Mouse (Mus musculus) intestine, embryonic 16.5 days (tissue): ENCODE results near the gene Tuba1b. TPM values are rescaled to one million over a fixed set of nuclear protein-coding genes. Genes with fewer than 3 reads are reported as not detected.
A peak's percentile ranks its signal among the peaks of the same experiment; 100 is the strongest.

ENCODE experiments used
- ATAC-seq: fragments of 200-750 bp; cut with Nextera tagmentation; 2 replicates; pipeline ENCODE4 v1.8.0; 2017; ENCODE audit warnings: moderate TSS enrichment, moderate library complexity
- H3K27ac ChIP-seq: fragments of 300-500 bp; sonication (generic); 2 replicates; pipeline ENCODE4 v1.5.1; 2014; ENCODE audit warnings: mild to moderate bottlenecking, low read length
- H3K27me3 ChIP-seq: fragments of 300-500 bp; sonication (generic); replicated peaks from 2 replicates; pipeline ENCODE4 v1.6.1; 2014; ENCODE audit warnings: low read length, control low read depth, mixed read lengths; ENCODE audit not compliant: control insufficient read depth, insufficient read depth
- H3K36me3 ChIP-seq: fragments of 300-500 bp; sonication (generic); 2 replicates; pipeline ENCODE4 v1.6.1; 2014; ENCODE audit warnings: low read length, control low read depth; ENCODE audit not compliant: control insufficient read depth, insufficient read depth
- H3K4me1 ChIP-seq: fragments of 300-500 bp; sonication (generic); 2 replicates; pipeline ENCODE4 v1.6.1; 2014; ENCODE audit warnings: low read length, control low read depth, mixed read lengths; ENCODE audit not compliant: control insufficient read depth, insufficient read depth
- H3K4me2 ChIP-seq: fragments of 300-500 bp; sonication (generic); 2 replicates; pipeline ENCODE4 v1.6.1; 2014; ENCODE audit warnings: low read depth, low read length, control low read depth
- H3K4me3 ChIP-seq: fragments of 300-500 bp; sonication (generic); 2 replicates; pipeline ENCODE4 v1.5.1; 2014; ENCODE audit warnings: mild to moderate bottlenecking, low read length
- H3K9ac ChIP-seq: fragments of 300-500 bp; sonication (generic); 2 replicates; pipeline ENCODE4 v1.6.1; 2014; ENCODE audit warnings: low read depth, low read length
- H3K9me3 ChIP-seq: fragments of 300-500 bp; sonication (generic); 2 replicates; pipeline ENCODE4 v1.6.1; 2016; ENCODE audit warnings: low read length, control low read depth; ENCODE audit not compliant: control insufficient read depth
- WGBS: fragments of 180-500 bp; shearing (Covaris S2); extraction: QIAGEN DNeasy Blood & Tissue Kit; methylation state at CpG from one replicate; pipeline ENCODE4 v1.1.7; 2014; 5-methylcytosine and 5-hydroxymethylcytosine counted together
- polyA plus RNA-seq: library from polyadenylated mRNA; unstranded; fragments of >200 nt; fragmentation: Nextera tagmentation; extraction: Ambion mirVana; gene quantifications from 2 replicates; pipeline ENCODE4 v1.2.1, GENCODE M21; 2015

Tuba1b gene
- polyA plus RNA-seq, 1 experiment from 2014 or later, result 1,322 TPM

DNA sequence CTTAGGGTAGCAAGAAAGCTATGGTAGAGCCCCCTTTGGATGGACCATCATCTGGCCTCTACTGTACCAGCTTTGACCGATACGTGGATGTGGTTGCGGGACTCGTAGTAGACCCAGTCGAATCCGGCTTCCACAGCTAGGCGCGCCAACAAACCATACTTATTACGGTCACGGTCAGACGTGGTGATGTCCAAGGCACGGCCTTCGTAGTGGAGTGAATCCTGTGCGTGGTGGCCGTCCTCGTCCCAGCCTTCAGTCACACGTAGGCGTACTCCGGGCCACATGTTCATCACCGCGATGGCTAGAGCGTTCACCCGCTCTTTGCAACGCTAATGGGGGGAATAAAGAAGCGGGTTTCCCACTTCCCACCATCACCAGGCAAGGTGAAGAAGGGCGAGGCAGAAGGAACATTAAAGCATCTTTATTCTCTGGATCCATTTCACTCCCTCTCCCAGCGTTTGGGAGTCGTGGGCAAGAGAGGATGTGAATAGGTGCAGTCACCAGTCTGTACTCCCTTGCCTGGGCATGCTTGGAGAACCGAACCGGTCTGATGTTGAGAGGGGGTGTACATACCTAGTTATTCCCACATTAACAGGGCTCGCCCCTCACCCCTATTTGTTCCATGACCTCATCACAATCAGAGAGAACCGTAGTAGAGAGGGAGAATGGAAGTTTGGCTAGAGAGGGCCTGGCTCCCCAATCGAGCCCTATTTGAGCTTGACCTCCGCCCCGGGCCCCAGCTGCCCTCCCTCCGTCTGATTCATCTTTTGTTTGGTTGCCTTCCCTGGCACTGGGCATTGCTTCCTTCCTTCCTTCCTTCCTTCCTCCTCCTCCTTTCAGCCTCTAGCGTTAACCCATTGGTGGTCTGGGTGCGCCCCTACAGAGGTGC, 39.4 kb downstream of the Tuba1b start:
- H3K4me1 ChIP-seq, result peaks cover 24% of the 10 kb centered on the region
- peaks cover 62% of the 10 kb centered on the region for H3K27me3 ChIP-seq
- ATAC-seq, result no peak
- WGBS, result 4% methylated on average over 38 of the region's 38 CpGs
- 0 out of 2 replicates have a peak overlapping the region, but pooled peaks have one; percentile 19 for H3K27ac ChIP-seq
- peak overlapping the region; percentile 62 for H3K4me3 ChIP-seq
- no peaks in the 10 kb centered on the region for H3K36me3 ChIP-seq
- H3K4me2 ChIP-seq, result peak overlapping the region; percentile 99
- H3K9me3 ChIP-seq, result no peaks in the 10 kb centered on the region
- peak overlapping the region; percentile 60 for H3K9ac ChIP-seq

DNA sequence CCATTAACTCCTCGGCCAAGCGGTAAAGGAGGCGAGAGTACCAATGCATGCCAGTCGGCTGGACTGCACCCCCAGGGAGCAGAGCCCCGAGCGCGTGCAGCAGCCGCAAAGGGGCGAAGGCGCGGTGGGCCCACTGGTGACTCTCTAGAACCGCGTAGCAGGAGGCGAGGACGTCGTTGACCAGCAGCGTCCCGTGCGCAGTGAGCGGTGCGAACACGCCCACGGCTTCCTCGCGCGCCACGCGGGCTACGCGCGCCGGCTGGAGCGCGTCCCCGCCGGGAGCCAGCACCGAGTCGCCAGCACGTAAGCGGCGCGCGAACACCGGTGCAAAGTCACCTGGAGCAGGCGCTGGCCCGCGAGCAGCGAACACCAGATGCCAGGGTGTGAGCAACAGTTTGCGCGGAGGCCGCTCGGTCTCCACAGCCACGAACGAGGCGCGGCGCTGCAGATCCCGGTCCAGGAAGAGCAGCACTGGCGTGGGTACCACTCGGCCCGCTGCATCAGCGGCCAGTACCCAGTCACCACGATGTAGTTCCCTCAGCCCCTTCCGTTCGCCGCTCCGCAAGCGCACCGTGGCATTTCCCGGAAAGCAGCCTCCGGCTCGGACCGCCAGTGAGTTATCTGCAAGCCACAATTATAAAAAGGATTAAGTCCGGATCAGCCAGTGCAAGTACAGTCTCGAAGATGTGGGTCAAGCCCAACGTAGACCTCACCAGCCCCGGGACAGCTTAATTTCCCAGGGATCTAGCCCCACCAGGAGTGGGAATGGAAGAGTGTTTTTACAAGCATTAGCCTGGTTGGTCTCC, 40.2 kb downstream of the Tuba1b start, which contains the start of gene Rhebl1:
TSS of gene Rhebl1 (minus strand) at position 601 of the 806 bp plus-strand sequence.
- Histone ChIP-seq H3K9ac (peak within 1 kb of the TSS; percentile 70), H3K4me2 (peak within 1 kb of the TSS; percentile 99), H3K4me1 (peaks cover 24% of the 10 kb centered on the region), H3K27me3 (peaks cover 58% of the 10 kb centered on the region), H3K27ac (no peak within 1 kb of the TSS), H3K9me3 (no peaks in the 10 kb centered on the region), H3K36me3 (no peaks in the 10 kb centered on the region), H3K4me3 (peak within 1 kb of the TSS; percentile 62)
- ATAC-seq, result 0 out of 2 replicates have a peak, but pooled peaks have one; percentile 15
- under 1% methylated on average over 77 of the region's 77 CpGs for WGBS

GRCm38 (mm10) chr15:98893036-98893435, 41.3 kb downstream of the Tuba1b start:
- no peak for ATAC-seq

GRCm38 (mm10) chr15:98891907-98892606, 42.3 kb downstream of the Tuba1b start:
- peaks cover 16% of the 10 kb centered on the region for H3K4me1 ChIP-seq
- no peak overlapping the region for H3K9ac ChIP-seq
- H3K36me3 ChIP-seq, result no peaks in the 10 kb centered on the region
- WGBS, result 37% methylated on average over 6 of the region's 6 CpGs
- no peak overlapping the region for H3K4me3 ChIP-seq
- peak; percentile 68 for ATAC-seq
- H3K27me3 ChIP-seq, result peaks cover 39% of the 10 kb centered on the region
- H3K4me2 ChIP-seq, result no peak overlapping the region
- H3K27ac ChIP-seq, result no peak overlapping the region
- no peaks in the 10 kb centered on the region for H3K9me3 ChIP-seq

More at GRCm38 (mm10) chr15:98893036-98893435, 41.3 kb downstream of the Tuba1b start:
- 62% methylated on average over 4 of the region's 4 CpGs for WGBS
- Histone ChIP-seq H3K36me3 (no peaks in the 10 kb centered on the region), H3K27ac (no peak overlapping the region), H3K4me1 (peaks cover 22% of the 10 kb centered on the region), H3K4me3 (no peak overlapping the region), H3K4me2 (no peak overlapping the region), H3K27me3 (peaks cover 49% of the 10 kb centered on the region), H3K9ac (no peak overlapping the region), H3K9me3 (no peaks in the 10 kb centered on the region)

DNA sequence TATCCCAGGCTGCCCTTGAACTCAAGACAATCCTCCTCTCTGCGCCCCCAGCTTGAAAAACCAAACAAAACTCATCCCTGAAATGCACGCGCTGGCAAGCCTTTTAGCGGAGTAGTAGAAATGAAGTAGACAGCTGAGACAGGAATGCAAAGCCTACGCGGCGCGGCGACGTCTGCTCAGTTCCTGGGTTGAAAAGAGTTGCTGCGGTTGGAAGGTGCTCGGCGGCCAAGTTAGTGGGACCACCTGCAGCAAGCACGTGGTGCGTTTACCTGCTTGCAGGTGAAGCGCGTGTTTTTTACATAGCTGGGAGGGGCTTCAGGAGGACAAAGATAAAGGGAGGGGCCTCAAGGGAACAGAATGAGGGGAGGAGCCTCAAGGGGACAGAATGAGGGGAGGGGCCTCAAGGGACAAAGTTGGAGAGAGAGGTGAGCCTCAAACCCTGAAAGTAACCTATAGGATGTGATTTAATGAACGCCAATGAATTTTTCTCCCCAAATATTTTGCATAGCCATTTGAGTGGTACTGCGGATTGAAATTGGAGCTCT, 43.1 kb downstream of the Tuba1b start:
- Histone ChIP-seq H3K36me3 (no peaks in the 10 kb centered on the region), H3K4me2 (peak overlapping the region; percentile 47), H3K27ac (no peak overlapping the region), H3K27me3 (peaks cover 34% of the 10 kb centered on the region), H3K4me3 (peak overlapping the region; percentile 33), H3K9me3 (no peaks in the 10 kb centered on the region), H3K9ac (peak overlapping the region; percentile 54), H3K4me1 (peaks cover 16% of the 10 kb centered on the region)
- ATAC-seq, result peak; percentile 29; the same call in 1 of the 2 replicates
- 12% methylated on average over 19 of the region's 19 CpGs for WGBS

DNA sequence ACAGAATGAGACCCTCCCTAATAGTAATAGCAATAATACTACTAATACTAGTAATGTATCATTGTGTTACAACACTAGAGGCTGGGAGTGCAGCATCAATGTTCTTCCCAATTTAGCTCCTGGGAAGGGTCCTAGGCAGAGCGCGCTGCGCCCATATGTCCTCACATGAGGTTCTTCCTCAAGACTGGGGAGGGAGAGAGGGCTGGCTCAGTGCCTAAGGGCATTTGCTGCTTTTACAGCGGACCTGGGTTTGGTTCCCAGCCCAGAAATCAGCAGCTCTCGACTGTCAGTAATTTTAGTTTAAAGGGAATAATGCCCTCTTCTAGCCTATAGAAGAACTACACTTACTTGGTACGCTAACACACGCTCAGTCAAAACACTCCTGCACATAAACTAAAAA, 46.8 kb downstream of the Tuba1b start:
- H3K9me3 ChIP-seq, result no peaks in the 10 kb centered on the region
- no peak for ATAC-seq

GRCm38 (mm10) chr15:98886667-98887387, 47.5 kb downstream of the Tuba1b start:
- no peak overlapping the region for H3K4me3 ChIP-seq
- H3K36me3 ChIP-seq, result no peaks in the 10 kb centered on the region
- WGBS, result 62% methylated on average over 8 of the region's 8 CpGs
- H3K27me3 ChIP-seq, result 0 out of 2 replicates have a peak, but pooled peaks cover 2% of the 10 kb centered on the region
- no peak overlapping the region for H3K4me2 ChIP-seq
- H3K9me3 ChIP-seq, result no peaks in the 10 kb centered on the region
- H3K27ac ChIP-seq, result no peak overlapping the region
- no peaks in the 10 kb centered on the region; the same call in 1 of the 2 replicates for H3K4me1 ChIP-seq
- no peak overlapping the region for H3K9ac ChIP-seq
- ATAC-seq, result no peak

More for the DNA sequence above, 46.8 kb downstream of the Tuba1b start:
- no peaks in the 10 kb centered on the region for H3K36me3 ChIP-seq
- H3K9ac ChIP-seq, result no peak overlapping the region
- no peak overlapping the region for H3K4me2 ChIP-seq
- no peaks in the 10 kb centered on the region for H3K4me1 ChIP-seq
- no peak overlapping the region for H3K4me3 ChIP-seq
- 0 out of 2 replicates have a peak, but pooled peaks cover 2% of the 10 kb centered on the region for H3K27me3 ChIP-seq
- H3K27ac ChIP-seq, result no peak overlapping the region
- 79% methylated on average over 7 of the region's 7 CpGs for WGBS

DNA sequence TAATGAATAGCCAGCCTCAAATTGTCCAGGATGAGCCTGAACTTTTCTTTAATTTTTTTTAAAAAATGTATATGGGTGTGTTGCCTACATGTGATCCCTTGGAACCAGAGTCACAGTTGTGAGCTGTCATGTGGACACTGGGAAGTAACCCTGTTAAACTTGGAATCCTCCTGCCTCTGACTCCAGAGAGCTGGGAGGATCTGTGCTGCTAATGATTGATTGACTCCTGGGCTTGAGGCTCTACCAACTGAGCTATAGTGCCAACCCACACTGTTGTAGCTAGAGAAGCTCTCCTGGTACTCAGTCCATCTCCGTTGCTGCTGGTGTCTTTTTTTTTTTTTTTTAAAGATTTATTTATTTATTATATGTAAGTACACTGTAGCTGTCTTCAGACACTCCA, 50.3 kb downstream of the Tuba1b start:
- 59% methylated on average over 1 of the region's 1 CpGs for WGBS
- no peak for ATAC-seq
- H3K27me3 ChIP-seq, result no peaks in the 10 kb centered on the region
- no peak overlapping the region for H3K4me2 ChIP-seq
- no peak overlapping the region for H3K4me3 ChIP-seq
- H3K27ac ChIP-seq, result peak overlapping the region; percentile 82
- no peak overlapping the region for H3K9ac ChIP-seq
- no peaks in the 10 kb centered on the region for H3K36me3 ChIP-seq
- H3K9me3 ChIP-seq, result no peaks in the 10 kb centered on the region
- peaks cover 5% of the 10 kb centered on the region for H3K4me1 ChIP-seq
